Mouse (Mus musculus) C2C12 (cell line): ENCODE measurements at regions not wholly inside any gene's neighbourhood (a gene's known extent, or its start where the extent isn't known, plus 50 kb on each side); places are given as distances from the start of the nearest gene placed in this dataset.

Experiments
- H3K27me3 ChIP-seq: one replicate; pipeline ENCODE4 v1.6.1; 2011; ENCODE audit not compliant: control insufficient read depth, insufficient read depth, insufficient read length
- H3K36me3 ChIP-seq: one replicate; pipeline ENCODE4 v1.6.1; 2011; ENCODE audit not compliant: control insufficient read depth, insufficient read depth
- H3K4me3 ChIP-seq: one replicate; pipeline ENCODE4 v1.5.1; 2011; ENCODE audit warnings: mild to moderate bottlenecking, control low read depth; ENCODE audit not compliant: poor library complexity, insufficient read depth, severe bottlenecking
- H3K79me2 ChIP-seq: one replicate; pipeline ENCODE4 v1.6.1; 2011; ENCODE audit not compliant: control insufficient read depth, insufficient read depth
- H3K79me3 ChIP-seq: one replicate; pipeline ENCODE4 v1.6.1; 2011; ENCODE audit warnings: low read depth, control low read depth
- H3ac ChIP-seq: one replicate; pipeline ENCODE3; 2011; ENCODE audit warnings: low read depth; ENCODE audit not compliant: control insufficient read depth, insufficient read length
- CEBPB ChIP-seq: IDR thresholded peaks from one replicate; pipeline ENCODE4 v1.6.1; 2011; ENCODE audit warnings: low read depth, mild to moderate bottlenecking, control low read depth, moderate library complexity
- CTCF ChIP-seq: IDR thresholded peaks from one replicate; pipeline ENCODE4 v1.5.1; 2011; ENCODE audit not compliant: control insufficient read depth, insufficient read depth, insufficient read length
- FOSL1 ChIP-seq: IDR thresholded peaks from one replicate; pipeline ENCODE4 v1.8.0; 2011; ENCODE audit warnings: mild to moderate bottlenecking, low read length; ENCODE audit not compliant: poor library complexity, insufficient read depth, severe bottlenecking
- MAX ChIP-seq: IDR thresholded peaks from one replicate; pipeline ENCODE4 v1.6.1; 2011; ENCODE audit warnings: mild to moderate bottlenecking, control low read depth
- MYOD1 ChIP-seq: IDR thresholded peaks from one replicate; pipeline ENCODE4 v1.6.1; 2011; ENCODE audit warnings: low read depth; ENCODE audit not compliant: control insufficient read depth, insufficient read length
- MYOG ChIP-seq: IDR thresholded peaks from one replicate; pipeline ENCODE4 v1.6.1; 2011; ENCODE audit not compliant: control insufficient read depth, insufficient read length; ENCODE audit errors: extremely low read depth
- USF1 ChIP-seq: IDR thresholded peaks from one replicate; pipeline ENCODE4 v1.6.1; 2011; ENCODE audit warnings: low read depth, mild to moderate bottlenecking, control low read depth, moderate library complexity

DNA sequence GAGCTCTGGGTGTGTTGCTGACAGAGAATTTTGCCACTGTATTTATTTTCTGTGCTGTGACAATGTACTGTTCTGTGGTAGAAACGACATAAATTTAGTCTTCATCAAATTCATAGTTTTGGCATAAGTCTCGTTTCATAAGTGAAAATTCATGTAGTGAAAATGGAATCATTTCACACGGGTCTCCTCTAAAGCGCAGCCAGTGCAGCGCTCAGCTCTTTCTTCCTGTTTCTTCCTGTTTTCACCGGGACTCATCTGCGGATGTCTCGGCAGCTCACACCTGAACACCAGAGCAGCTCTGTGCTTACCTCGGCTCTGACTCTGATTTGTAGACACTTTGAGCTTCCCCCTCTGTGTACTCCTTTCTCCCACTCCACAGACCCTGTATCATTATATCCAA, 85.2 kb upstream of the Prkd1 start:
- Histone ChIP-seq H3K27me3 (no peaks in the 10 kb centered on the region), H3ac (no peak overlapping the region), H3K4me3 (no peak overlapping the region), H3K79me3 (no peaks in the 10 kb centered on the region), H3K79me2 (no peaks in the 10 kb centered on the region), H3K36me3 (no peaks in the 10 kb centered on the region)
- no peak for TF ChIP-seq CTCF
- no peak for TF ChIP-seq MYOD1
- TF ChIP-seq MAX = no peak
- no peak for TF ChIP-seq FOSL1
- no peak for TF ChIP-seq USF1
- TF ChIP-seq MYOG = no peak
- TF ChIP-seq CEBPB = no peak

DNA sequence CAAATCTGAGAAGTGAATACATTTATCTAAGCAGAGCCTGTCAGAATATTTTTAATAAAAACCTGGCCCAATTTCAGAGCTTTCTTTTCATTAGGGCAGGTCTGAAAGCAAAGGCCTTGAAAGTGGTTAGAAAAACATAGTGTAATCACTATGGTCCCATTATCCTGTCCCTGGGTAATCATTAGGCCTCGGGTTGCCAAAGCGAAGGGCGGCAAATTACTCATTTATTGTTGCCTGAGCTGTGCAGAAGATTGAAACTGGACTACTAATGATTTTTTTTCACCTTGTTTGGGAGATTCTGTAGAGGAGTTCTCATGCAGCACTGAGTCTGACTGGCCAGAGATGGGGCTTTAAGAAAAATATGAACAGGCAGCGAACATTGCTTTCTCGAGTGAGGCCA, 63.7 kb upstream of the Prkd1 start:
- no peaks in the 10 kb centered on the region for H3K36me3 ChIP-seq
- TF ChIP-seq FOSL1 = no peak
- TF ChIP-seq MAX = no peak
- no peak for TF ChIP-seq MYOG
- TF ChIP-seq MYOD1 = no peak
- TF ChIP-seq CTCF = no peak
- TF ChIP-seq USF1 = no peak
- no peak for TF ChIP-seq CEBPB
- H3K4me3 ChIP-seq = no peak overlapping the region
- H3K79me3 ChIP-seq = no peaks in the 10 kb centered on the region
- no peak overlapping the region for H3ac ChIP-seq
- H3K27me3 ChIP-seq = no peaks in the 10 kb centered on the region
- H3K79me2 ChIP-seq = no peaks in the 10 kb centered on the region

DNA sequence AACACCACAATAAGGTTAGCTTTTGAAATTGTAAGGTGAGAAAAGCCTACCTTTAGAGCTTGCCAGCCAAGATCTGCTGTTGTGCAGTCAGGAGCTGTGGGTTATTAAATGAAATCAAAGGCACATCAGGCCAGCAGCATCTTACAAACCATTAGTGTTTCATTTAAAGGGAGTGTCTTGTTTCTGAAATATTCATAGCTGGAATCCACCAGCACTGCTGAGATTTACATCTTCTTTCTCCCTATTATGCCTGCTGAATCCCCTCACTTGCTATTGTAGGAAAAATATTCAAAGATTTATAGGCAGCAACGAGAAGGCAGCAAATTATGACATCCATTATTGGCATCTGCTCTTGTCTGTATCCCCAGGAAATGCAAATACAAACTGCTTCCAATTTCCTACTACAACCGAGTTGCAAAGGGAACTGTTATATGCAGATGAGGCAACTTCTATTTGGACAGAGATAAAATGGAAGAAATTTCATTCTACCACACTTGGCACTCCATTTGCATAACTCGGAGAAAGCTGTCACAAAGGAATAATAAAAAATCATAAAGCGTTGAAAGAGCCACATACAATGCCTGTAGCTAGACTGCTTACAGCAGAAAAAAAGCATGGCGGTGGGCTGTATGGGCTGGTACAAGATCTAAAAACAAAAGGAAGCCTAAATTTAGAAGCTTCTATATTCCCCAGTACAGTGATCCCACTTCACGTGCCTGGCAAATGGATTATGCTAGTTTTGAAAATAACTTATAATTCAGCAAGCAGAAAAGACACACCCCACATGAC, 60.3 kb upstream of the Prkd1 start:
- Histone ChIP-seq H3ac (no peak overlapping the region), H3K79me2 (no peaks in the 10 kb centered on the region), H3K4me3 (no peak overlapping the region), H3K79me3 (no peaks in the 10 kb centered on the region), H3K36me3 (no peaks in the 10 kb centered on the region), H3K27me3 (no peaks in the 10 kb centered on the region)
- TF ChIP-seq MAX (no peak), USF1 (no peak), MYOD1 (no peak), CTCF (no peak), MYOG (no peak), FOSL1 (no peak)

DNA sequence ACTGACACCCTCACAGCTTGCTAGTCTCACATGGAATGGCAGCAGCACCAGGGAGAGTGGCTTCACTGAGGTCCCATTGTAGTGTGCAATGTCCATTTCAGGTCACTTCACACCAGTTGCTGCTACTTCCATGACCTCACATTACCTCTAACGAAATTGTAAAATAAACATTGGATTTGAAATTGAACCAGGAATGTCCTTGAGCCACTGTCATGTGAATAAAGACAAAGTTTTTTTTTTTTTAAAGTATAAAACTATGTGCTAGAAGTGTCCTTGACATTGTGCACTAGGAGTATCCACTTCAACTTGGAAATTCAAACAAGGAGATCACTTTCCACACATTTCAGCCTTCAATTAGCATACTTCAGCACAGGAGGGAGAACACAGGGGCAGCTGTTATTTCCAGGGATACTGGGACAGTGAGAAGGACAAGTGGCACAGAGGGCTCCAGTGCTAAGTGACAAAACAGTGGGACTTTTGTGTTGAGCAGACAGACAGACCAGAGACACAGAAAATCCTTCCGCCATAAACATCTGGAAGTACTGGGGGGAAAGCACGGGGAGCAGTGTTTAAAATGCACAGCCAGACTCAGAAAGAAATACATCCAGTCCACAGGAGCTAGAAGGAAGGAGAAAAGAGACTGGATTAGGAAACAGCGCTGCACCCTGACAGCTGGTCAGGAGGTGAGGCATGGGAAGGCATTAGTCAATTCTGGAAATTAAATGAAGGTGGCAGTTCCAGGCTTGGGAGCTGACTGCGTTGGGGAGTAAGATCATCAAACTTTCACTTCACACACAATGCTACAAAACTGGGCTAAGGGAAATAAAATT, 49.9 kb upstream of the Prkd1 start:
- TF ChIP-seq CTCF = no peak
- no peak for TF ChIP-seq MAX
- TF ChIP-seq CEBPB = no peak
- TF ChIP-seq FOSL1 = no peak
- TF ChIP-seq MYOG = no peak
- TF ChIP-seq USF1 = no peak
- TF ChIP-seq MYOD1 = no peak
- Histone ChIP-seq H3K27me3 (no peaks in the 10 kb centered on the region), H3K79me3 (no peaks in the 10 kb centered on the region), H3K4me3 (no peak overlapping the region), H3ac (no peak overlapping the region), H3K36me3 (no peaks in the 10 kb centered on the region), H3K79me2 (no peaks in the 10 kb centered on the region)
